Mouse (Mus musculus): Measurements from ENCODE around the gene Midn.

Midn gene

GRCm38 (mm10) chr10:80196778-80197581 lies 48.9 kb downstream of the Midn start:
- DNase-seq, result no peak

- DNase-seq, result peak; percentile 83 to 88
Observed at GRCm38 (mm10) chr10:80199440-80200008, 51.5 kb downstream of the Midn start.

- no peak for DNase-seq
Observed at GRCm38 (mm10) chr10:80200485-80200884, 52.4 kb downstream of the Midn start.

- DNase-seq, result no peak
Observed at GRCm38 (mm10) chr10:80204055-80204454, 56.0 kb downstream of the Midn start.

- no peak for DNase-seq
Observed at GRCm38 (mm10) chr10:80207201-80207600, 59.1 kb downstream of the Midn start.

GRCm38 (mm10) chr10:80207676-80208075 lies 59.6 kb downstream of the Midn start:
- DNase-seq, result no peak

Measured in cerebellum, postnatal 36 days (tissue).